Mouse (Mus musculus) G1E (cell line): ENCODE measurements at regions not wholly inside any gene's neighbourhood (a gene's known extent, or its start where the extent isn't known, plus 50 kb on each side); places are given as distances from the start of the nearest gene placed in this dataset.

Experiments used
- CTCF ChIP-seq: IDR thresholded peaks from 2 replicates; pipeline ENCODE4 v1.5.1; 2012; ENCODE audit warnings: low read depth, low read length, inconsistent platforms, mixed read lengths
- GATA1 ChIP-seq: IDR thresholded peaks from 2 replicates; pipeline ENCODE4 v1.6.1; 2012; ENCODE audit warnings: borderline replicate concordance, low read length, inconsistent platforms, mixed read lengths

- no peak for TF ChIP-seq GATA1
- no peak for TF ChIP-seq CTCF
These were observed 67.8 kb upstream of the Id2 start for GRCm38 (mm10) chr12:25164724-25165123.
